9 mouse cellular contexts compared by ENCODE assay signal in the genomic region with DNA sequence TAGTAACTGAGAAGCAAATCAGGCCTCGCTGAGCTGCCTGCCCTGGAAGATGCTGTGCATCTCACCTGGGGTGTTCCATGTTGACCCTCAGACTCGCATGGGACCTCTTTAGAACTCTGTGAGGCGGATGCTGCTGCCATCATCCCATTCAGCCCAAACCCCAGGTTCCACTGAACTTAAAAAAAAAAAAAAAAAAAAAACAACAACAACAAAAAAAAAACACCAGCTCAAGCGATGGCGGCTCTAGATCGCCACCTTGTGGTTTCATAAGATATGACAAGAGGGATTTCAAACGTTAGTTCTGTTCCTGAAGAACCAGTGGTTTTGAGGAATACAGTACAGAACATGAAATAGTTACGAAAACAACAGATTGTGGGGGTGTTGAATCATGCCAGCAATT. TPM values are rescaled to one million over a fixed set of nuclear protein-coding genes. Genes with fewer than 3 reads are reported as not detected.
DNase-seq lines count a peak whose midpoint lies in the region; TF ChIP-seq lines count a peak whose summit lies in the region.
"Had no signal": no experiment of that assay in that cellular context is flagged by ENCODE, and none has a peak within 500 bp of the region (broad histone marks: within the 10 kb centered on the region; RNA-seq: fewer than 3 reads in every experiment).

No protein-coding gene starts in this region.

- H3K36me3 ChIP-seq in splenic B cell, adult 2 months (ENCODE audit: control insufficient read depth, insufficient read depth, low read length, poor library complexity, severe bottlenecking): no peaks in the 10 kb centered on the region
- no peaks in the 10 kb centered on the region for H3K36me3 ChIP-seq in hindbrain, embryonic 10.5 days

- TF ChIP-seq CTCF in gastrocnemius, adult 2 months (IDR thresholded peaks at IDR 0.05): peak; percentile 76

- no peak overlapping the region for H3K4me3 ChIP-seq in gastrocnemius, adult 2 months
- H3K4me3 ChIP-seq in hindbrain, embryonic 10.5 days: no peak overlapping the region

- no peak overlapping the region for H3K27ac ChIP-seq in gastrocnemius, adult 2 months
- no peak overlapping the region for H3K27ac ChIP-seq in hindbrain, embryonic 10.5 days

- H3K4me1 ChIP-seq in hindbrain, embryonic 10.5 days (replicated peaks): no peaks in the 10 kb centered on the region

- intact Hi-C loops in gastrocnemius, adult 2 months (cut with DNase I): loop anchor here (5.0 kb wide), 1 partner anchor 231 kb away; no protein-coding TSS in a partner anchor
- intact Hi-C loops in left cerebral cortex, postnatal 4 days (cut with DNase I): loop anchor here (10.0 kb wide), 2 partner anchors 103 to 213 kb away; no protein-coding TSS in a partner anchor

- H3K27me3 ChIP-seq in splenic B cell, adult 2 months (ENCODE audit: control insufficient read depth, insufficient read depth, low read length, poor library complexity, severe bottlenecking): no peaks in the 10 kb centered on the region
- H3K27me3 ChIP-seq in hindbrain, embryonic 10.5 days (ENCODE audit: insufficient read depth, poor library complexity, severe bottlenecking): no peaks in the 10 kb centered on the region

- no peak for DNase-seq in gastrocnemius, adult 2 months
- DNase-seq in gastrocnemius, postnatal 25 days: no peak
- DNase-seq in right cerebral cortex, adult 2 months (ENCODE audit: low spot score in 2 of 2): peak; percentile 21 to 55
- no peak for DNase-seq in right cerebral cortex, postnatal 36 days (ENCODE audit: low spot score in 2 of 2)
- DNase-seq in cerebellum, postnatal 36 days: peak; percentile 22 to 36
- peak; percentile 24 for DNase-seq in left cerebral cortex, postnatal 4 days
- peak; percentile 62 for DNase-seq in splenic B cell, adult 2 months (ENCODE audit: low read depth, low spot score)
- DNase-seq in hindbrain, embryonic 10.5 days (ENCODE audit: low spot score): no peak

- 26% methylated on average over 8 of the region's 8 CpGs for WGBS in hindbrain, embryonic 10.5 days

- H3K9me3 ChIP-seq in hindbrain, embryonic 10.5 days: no peaks in the 10 kb centered on the region

RNA-seq across cellular contexts. Expression of a gene that starts 22.2 kb away (rescaled TPM):
- total RNA-seq in gastrocnemius, adult 2 months (2021): not detected
- total RNA-seq in gastrocnemius, postnatal 25 days (2021): not detected
- 1 to 10 TPM; 1.4 TPM for total RNA-seq in left cerebral cortex, postnatal 4 days (2021)
- 1.1 and 2.1 TPM in 2 replicates for polyA plus RNA-seq in hindbrain, embryonic 10.5 days (2016; fragmentation: Nextera tagmentation; extraction: Ambion mirVana)
- total RNA-seq: heart, postnatal 36 days had no signal

RNA-seq across cellular contexts. Expression of a gene that starts 43.0 kb away (rescaled TPM):
- total RNA-seq in gastrocnemius, adult 2 months (2021): 10 to 100 TPM; 18.9 to 19.1 TPM
- 10 to 100 TPM; 13.4 to 15.1 TPM for total RNA-seq in gastrocnemius, postnatal 25 days (2021)
- total RNA-seq in left cerebral cortex, postnatal 4 days (2021): 10 to 100 TPM; 38.5 to 39.3 TPM
- 10.7 and 11.4 TPM in 2 replicates for polyA plus RNA-seq in hindbrain, embryonic 10.5 days (2016; fragmentation: Nextera tagmentation; extraction: Ambion mirVana)

RNA-seq across cellular contexts. Expression of a gene that starts 43.3 kb away (rescaled TPM):
- 1 to 10 TPM; 4.7 to 6.7 TPM for total RNA-seq in gastrocnemius, adult 2 months (2021)
- total RNA-seq in gastrocnemius, postnatal 25 days (2021): 1 to 10 TPM; 3.9 to 6.0 TPM
- total RNA-seq in left cerebral cortex, postnatal 4 days (2021): 10 to 100 TPM; 14.2 to 14.4 TPM
- 40.5 and 40.6 TPM in 2 replicates for polyA plus RNA-seq in hindbrain, embryonic 10.5 days (2016; fragmentation: Nextera tagmentation; extraction: Ambion mirVana)

RNA-seq across cellular contexts. Expression of a gene that starts 56.5 kb away (rescaled TPM):
- total RNA-seq in gastrocnemius, adult 2 months (2021): 10 to 100 TPM; 70.0 to 88.1 TPM
- 10 to 100 TPM; 76.0 to 79.2 TPM for total RNA-seq in gastrocnemius, postnatal 25 days (2021)
- 100 to 1,000 TPM; 150 to 173 TPM for total RNA-seq in left cerebral cortex, postnatal 4 days (2021)
- 268 and 286 TPM in 2 replicates for polyA plus RNA-seq in hindbrain, embryonic 10.5 days (2016; fragmentation: Nextera tagmentation; extraction: Ambion mirVana)

Comparison
In these comparisons a context has a peak if more than half of its experiments do, and no peak if none do; other contexts are left out.
1. DNase-seq: peak in right cerebral cortex, adult 2 months (2 of 2), cerebellum, postnatal 36 days (2 of 2), left cerebral cortex, postnatal 4 days (single experiment) and splenic B cell, adult 2 months (single experiment); none in gastrocnemius, adult 2 months (single experiment), gastrocnemius, postnatal 25 days (single experiment), right cerebral cortex, postnatal 36 days (0 of 2) and hindbrain, embryonic 10.5 days (single experiment).